Mouse (Mus musculus): ENCODE data around the gene Fn3krp.
A peak's percentile ranks its signal among the peaks of the same experiment; 100 is the strongest.

Fn3krp gene

DNA sequence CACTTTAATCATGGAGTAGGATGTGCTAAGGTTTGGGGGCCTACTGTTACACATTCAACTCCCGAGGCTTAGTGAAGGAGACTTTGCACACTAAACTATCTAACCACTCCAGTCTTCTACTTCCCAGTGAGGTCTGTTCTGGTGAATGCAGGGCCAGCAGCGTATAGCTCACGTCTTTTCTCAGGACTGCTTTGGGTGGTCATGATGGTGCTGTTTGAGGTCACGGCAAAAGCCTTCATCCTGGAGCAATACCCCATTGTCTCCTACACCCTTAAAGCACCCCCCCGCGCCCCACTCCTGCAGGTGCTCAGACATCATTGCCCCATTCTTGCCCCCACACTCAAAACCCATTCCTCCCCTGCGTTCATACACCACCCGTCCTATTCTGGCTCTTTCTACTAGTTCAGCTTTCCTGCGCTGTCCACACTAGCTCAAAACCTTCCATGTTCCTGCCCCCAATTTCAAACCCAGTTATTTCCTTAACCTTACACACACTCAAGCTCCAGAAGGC lies 30.1 kb downstream of the Fn3krp start:
- DNase-seq, result peak in 1 of 2 experiments; percentile 43

DNA sequence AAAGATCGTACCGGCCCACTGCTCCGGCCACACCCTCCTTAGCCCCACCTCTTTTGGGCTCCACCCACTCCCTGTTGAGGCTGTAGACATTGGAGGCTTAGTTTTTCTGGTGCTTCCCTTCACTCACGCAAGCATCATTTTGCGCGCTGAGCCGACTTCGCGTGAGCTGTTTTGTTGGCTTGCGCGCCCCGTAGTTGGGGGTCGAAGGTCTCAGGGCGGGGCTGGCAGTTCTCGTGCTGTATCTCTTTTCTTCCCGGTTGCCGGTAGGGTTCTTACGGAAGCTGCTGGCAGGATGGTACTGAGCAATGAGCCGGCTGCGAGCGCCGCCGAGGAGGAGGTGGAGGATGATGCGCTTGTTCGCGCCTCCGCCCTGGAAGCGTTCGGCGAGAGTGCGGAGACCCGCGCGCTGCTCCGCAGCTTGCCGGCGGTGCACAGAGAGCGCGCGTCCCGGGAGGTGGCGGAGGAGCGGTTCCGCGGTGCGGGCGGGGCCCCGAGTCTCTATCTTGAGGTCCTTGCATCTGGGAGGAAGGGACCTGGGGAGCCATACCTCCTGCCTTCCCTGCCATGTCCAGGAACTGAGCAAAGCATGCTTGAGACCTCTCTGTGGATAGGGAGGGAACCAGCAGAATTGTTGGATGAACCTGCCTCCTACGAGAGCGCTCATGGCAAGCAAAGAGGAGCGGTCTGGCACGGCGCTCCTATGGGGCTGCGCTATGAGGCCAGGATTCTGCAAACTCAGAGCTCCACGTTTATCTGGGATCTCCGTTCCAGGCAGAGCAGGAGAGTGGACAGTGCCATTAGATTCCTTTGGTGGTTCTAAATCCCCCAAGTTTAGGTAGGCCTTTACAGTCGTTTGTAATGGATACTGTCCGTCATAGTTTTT lies 30.8 kb downstream of the Fn3krp start, which contains the start of gene Tbcd:
Gene Tbcd, plus strand, starts transcription at position 197 of the 883 bp plus-strand sequence.
- DNase-seq, result peak; percentile 95

DNA sequence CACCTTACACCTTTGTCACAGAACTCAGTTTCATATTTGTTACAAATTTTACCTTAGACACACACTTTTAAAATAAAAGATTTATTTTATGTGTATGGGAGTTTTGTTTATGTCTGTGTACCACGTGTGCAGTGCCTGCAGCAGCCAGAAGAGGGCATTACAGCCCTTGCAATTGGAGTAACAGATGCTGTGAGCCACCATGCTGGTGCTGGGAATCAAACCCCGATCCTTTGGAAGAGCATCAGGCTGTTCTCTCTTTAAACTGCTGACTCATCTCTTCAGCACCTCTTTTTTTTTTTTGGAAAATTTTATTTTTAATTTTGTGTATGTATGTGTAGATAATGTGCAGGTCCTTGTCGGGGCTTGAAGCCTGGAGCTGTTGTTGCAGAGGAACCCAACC lies 36.7 kb downstream of the Fn3krp start:
- no peak for DNase-seq

- no peak for DNase-seq
These were observed 46.2 kb downstream of the Fn3krp start for GRCm38 (mm10) chr11:121467408-121467807.

- DNase-seq, result no peak
These were observed 53.6 kb downstream of the Fn3krp start for GRCm38 (mm10) chr11:121474831-121475230.

- DNase-seq, result peak; percentile 62 to 69
These were observed 54.7 kb downstream of the Fn3krp start for GRCm38 (mm10) chr11:121475699-121476415.

DNA sequence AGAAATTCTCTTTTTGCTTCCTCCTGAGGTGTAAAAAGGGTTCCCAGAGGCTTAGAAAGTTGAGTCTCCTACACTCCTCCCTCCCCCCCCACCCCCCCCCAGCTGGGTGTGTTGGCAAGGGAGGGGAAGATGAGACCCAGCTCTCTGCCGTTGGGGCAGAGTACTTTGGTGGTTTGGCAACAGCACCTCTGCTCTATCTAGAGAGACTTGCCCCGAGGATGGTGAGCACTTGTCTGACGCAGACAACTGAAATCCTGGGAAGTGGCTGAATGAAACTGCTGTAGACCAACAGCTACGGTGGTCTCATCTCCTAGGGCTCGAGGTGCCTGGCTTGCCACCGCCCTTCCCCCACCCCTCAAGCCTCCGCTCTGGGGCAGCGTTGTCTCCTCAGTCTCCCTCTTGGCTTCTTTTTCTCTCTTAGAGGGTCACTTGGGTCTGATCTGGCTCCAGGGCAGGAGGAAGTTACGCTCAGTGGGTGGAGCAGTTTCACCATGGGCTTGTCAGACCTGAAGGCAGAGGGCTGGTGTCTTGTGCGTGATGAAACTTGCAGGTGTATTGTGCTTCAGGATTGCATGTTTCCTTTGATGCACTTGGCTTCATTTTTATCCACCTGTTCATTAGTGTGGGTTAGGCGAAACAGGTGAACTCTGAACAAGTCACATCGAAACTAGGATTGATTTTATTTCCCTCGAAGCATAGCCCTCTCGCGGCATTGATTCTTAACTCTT lies 58.4 kb downstream of the Fn3krp start:
- no peak for DNase-seq

All from thymus, postnatal 36 days (tissue).